Mouse (Mus musculus) neural tube, embryonic 12.5 days (tissue): ENCODE data around the gene Lman2l. TPM values are rescaled to one million over a fixed set of nuclear protein-coding genes. Genes with fewer than 3 reads are reported as not detected.

ENCODE experiments used
- ATAC-seq: fragments of 200-750 bp; cut with Nextera tagmentation; 2 replicates; pipeline ENCODE4 v1.8.0; 2017; ENCODE audit warnings: low read depth, mild to moderate bottlenecking, moderate TSS enrichment, moderate library complexity; ENCODE audit not compliant: low FRiP score
- H3K27ac ChIP-seq: fragments of 300-500 bp; sonication (generic); 2 replicates; pipeline ENCODE4 v1.5.1; 2016
- H3K27me3 ChIP-seq: fragments of 300-500 bp; sonication (generic); replicated peaks from 2 replicates; pipeline ENCODE4 v1.6.1; 2016; ENCODE audit warnings: mild to moderate bottlenecking
- H3K36me3 ChIP-seq: fragments of 300-500 bp; sonication (generic); 2 replicates; pipeline ENCODE4 v1.6.1; 2016; ENCODE audit warnings: mild to moderate bottlenecking
- H3K4me1 ChIP-seq: fragments of 300-500 bp; sonication (generic); 2 replicates; pipeline ENCODE4 v1.6.1; 2016
- H3K4me2 ChIP-seq: fragments of 300-500 bp; sonication (generic); replicated peaks from 2 replicates; pipeline ENCODE4 v1.6.1; 2016; ENCODE audit warnings: mild to moderate bottlenecking
- H3K4me3 ChIP-seq: fragments of 300-500 bp; sonication (generic); 2 replicates; pipeline ENCODE4 v1.5.1; 2016
- H3K9ac ChIP-seq: fragments of 300-500 bp; sonication (generic); 2 replicates; pipeline ENCODE4 v1.6.1; 2016; ENCODE audit warnings: mild to moderate bottlenecking
- H3K9me3 ChIP-seq: fragments of 300-500 bp; sonication (generic); 2 replicates; pipeline ENCODE4 v1.6.1; 2016; ENCODE audit warnings: mild to moderate bottlenecking
- WGBS: fragments of 180-500 bp; shearing (Covaris S2); methylation state at CpG from one replicate; pipeline ENCODE4 v1.1.7; 2016; 5-methylcytosine and 5-hydroxymethylcytosine counted together
- polyA plus RNA-seq: library from polyadenylated mRNA; unstranded; fragments of >200 nt; fragmentation: Nextera tagmentation; extraction: Ambion mirVana; gene quantifications from 2 replicates; pipeline ENCODE4 v1.2.1, GENCODE M21; 2016

The Lman2l gene
- polyA plus RNA-seq, 1 experiment from 2014 or later = 71.2 TPM

- 0 out of 2 replicates have a peak, but pooled peaks cover 5% of the 10 kb centered on the region for H3K4me1 ChIP-seq
- no peak overlapping the region for H3K27ac ChIP-seq
- H3K27me3 ChIP-seq = no peaks in the 10 kb centered on the region
- no peaks in the 10 kb centered on the region for H3K9me3 ChIP-seq
- 92% methylated on average over 5 of the region's 5 CpGs for WGBS
- no peak for ATAC-seq
- no peak overlapping the region for H3K9ac ChIP-seq
- H3K36me3 ChIP-seq = peaks cover 9% of the 10 kb centered on the region; the same call in 1 of the 2 replicates
- no peak overlapping the region for H3K4me3 ChIP-seq
- H3K4me2 ChIP-seq = no peak overlapping the region
Measured at GRCm38 (mm10) chr1:36446841-36447240, 1.8 kb upstream of the Lman2l start.

- Histone ChIP-seq H3K4me3 (no peak overlapping the region), H3K27ac (no peak overlapping the region), H3K4me2 (no peak overlapping the region), H3K27me3 (no peaks in the 10 kb centered on the region), H3K4me1 (0 out of 2 replicates have a peak, but pooled peaks cover 5% of the 10 kb centered on the region), H3K36me3 (peaks cover 12% of the 10 kb centered on the region; the same call in 1 of the 2 replicates), H3K9me3 (no peaks in the 10 kb centered on the region), H3K9ac (no peak overlapping the region)
- 88% methylated on average over 5 of the region's 5 CpGs for WGBS
- ATAC-seq = no peak
Measured at GRCm38 (mm10) chr1:36446106-36446824, 1.2 kb upstream of the Lman2l start.

- WGBS = 44% methylated on average over 8 of the region's 8 CpGs
- no peak overlapping the region for H3K27ac ChIP-seq
- no peak overlapping the region for H3K4me2 ChIP-seq
- no peaks in the 10 kb centered on the region for H3K9me3 ChIP-seq
- 0 out of 2 replicates have a peak, but pooled peaks cover 5% of the 10 kb centered on the region for H3K4me1 ChIP-seq
- H3K27me3 ChIP-seq = no peaks in the 10 kb centered on the region
- ATAC-seq = peak; percentile 48; the same call in 1 of the 2 replicates
- peaks cover 15% of the 10 kb centered on the region; the same call in 1 of the 2 replicates for H3K36me3 ChIP-seq
- no peak overlapping the region for H3K9ac ChIP-seq
- no peak overlapping the region for H3K4me3 ChIP-seq
Measured at GRCm38 (mm10) chr1:36445508-36445907, 437 bp upstream of the Lman2l start.

- 92% methylated on average over 4 of the region's 4 CpGs for WGBS
- Histone ChIP-seq H3K9ac (no peak overlapping the region), H3K4me1 (0 out of 2 replicates have a peak, but pooled peaks cover 5% of the 10 kb centered on the region), H3K9me3 (no peaks in the 10 kb centered on the region), H3K27ac (no peak overlapping the region), H3K36me3 (peaks cover 52% of the 10 kb centered on the region), H3K4me3 (no peak overlapping the region), H3K27me3 (no peaks in the 10 kb centered on the region), H3K4me2 (no peak overlapping the region)
- no peak for ATAC-seq
Measured at GRCm38 (mm10) chr1:36441101-36441500, 4.0 kb downstream of the Lman2l start.

GRCm38 (mm10) chr1:36437223-36437622 is 7.8 kb downstream of the Lman2l start:
- Histone ChIP-seq H3K27ac (no peak overlapping the region), H3K36me3 (peaks cover 79% of the 10 kb centered on the region), H3K9me3 (no peaks in the 10 kb centered on the region), H3K9ac (no peak overlapping the region), H3K4me3 (no peak overlapping the region), H3K4me1 (no peaks in the 10 kb centered on the region), H3K27me3 (no peaks in the 10 kb centered on the region), H3K4me2 (no peak overlapping the region)
- ATAC-seq = no peak
- WGBS = 97% methylated on average over 3 of the region's 3 CpGs

GRCm38 (mm10) chr1:36436515-36436914 is 8.6 kb downstream of the Lman2l start:
- Histone ChIP-seq H3K4me3 (no peak overlapping the region), H3K27me3 (no peaks in the 10 kb centered on the region), H3K9me3 (no peaks in the 10 kb centered on the region), H3K27ac (no peak overlapping the region), H3K4me1 (no peaks in the 10 kb centered on the region), H3K4me2 (no peak overlapping the region), H3K36me3 (peaks cover 82% of the 10 kb centered on the region), H3K9ac (no peak overlapping the region)
- no peak for ATAC-seq
- 93% methylated on average over 6 of the region's 6 CpGs for WGBS

GRCm38 (mm10) chr1:36435071-36435470 is 10.0 kb downstream of the Lman2l start:
- Histone ChIP-seq H3K4me2 (no peak overlapping the region), H3K27me3 (no peaks in the 10 kb centered on the region), H3K36me3 (peaks cover 88% of the 10 kb centered on the region), H3K27ac (no peak overlapping the region), H3K9me3 (no peaks in the 10 kb centered on the region), H3K4me1 (no peaks in the 10 kb centered on the region), H3K9ac (no peak overlapping the region), H3K4me3 (no peak overlapping the region)
- 83% methylated on average over 4 of the region's 4 CpGs for WGBS
- no peak for ATAC-seq

GRCm38 (mm10) chr1:36433616-36434015 is 11.5 kb downstream of the Lman2l start:
- H3K36me3 ChIP-seq = peaks cover 88% of the 10 kb centered on the region
- WGBS = 95% methylated on average over 3 of the region's 3 CpGs

GRCm38 (mm10) chr1:36432999-36433398 is 12.1 kb downstream of the Lman2l start:
- Histone ChIP-seq H3K4me1 (no peaks in the 10 kb centered on the region), H3K9me3 (no peaks in the 10 kb centered on the region), H3K9ac (no peak overlapping the region), H3K36me3 (peaks cover 88% of the 10 kb centered on the region), H3K4me2 (no peak overlapping the region), H3K27me3 (no peaks in the 10 kb centered on the region), H3K4me3 (no peak overlapping the region), H3K27ac (no peak overlapping the region)
- WGBS = 89% methylated on average over 4 of the region's 4 CpGs
- ATAC-seq = no peak

More at GRCm38 (mm10) chr1:36433616-36434015, 11.5 kb downstream of the Lman2l start:
- Histone ChIP-seq H3K4me2 (no peak overlapping the region), H3K9me3 (no peaks in the 10 kb centered on the region), H3K9ac (no peak overlapping the region), H3K4me1 (no peaks in the 10 kb centered on the region), H3K4me3 (no peak overlapping the region), H3K27ac (no peak overlapping the region), H3K27me3 (no peaks in the 10 kb centered on the region)
- ATAC-seq = no peak

GRCm38 (mm10) chr1:36429511-36429910 is 15.6 kb downstream of the Lman2l start:
- Histone ChIP-seq H3K4me2 (no peak overlapping the region), H3K27ac (no peak overlapping the region)
- 91% methylated on average over 2 of the region's 2 CpGs for WGBS

GRCm38 (mm10) chr1:36404531-36404930 is 40.5 kb downstream of the Lman2l start:
- Histone ChIP-seq H3K36me3 (no peaks in the 10 kb centered on the region), H3K4me2 (no peak overlapping the region), H3K27me3 (no peaks in the 10 kb centered on the region), H3K4me3 (no peak overlapping the region), H3K27ac (no peak overlapping the region), H3K4me1 (no peaks in the 10 kb centered on the region), H3K9me3 (no peaks in the 10 kb centered on the region), H3K9ac (no peak overlapping the region)
- WGBS = 91% methylated on average over 6 of the region's 6 CpGs
- ATAC-seq = no peak

More at GRCm38 (mm10) chr1:36429511-36429910, 15.6 kb downstream of the Lman2l start:
- H3K4me1 ChIP-seq = no peaks in the 10 kb centered on the region
- no peak for ATAC-seq
- no peak overlapping the region for H3K9ac ChIP-seq
- H3K9me3 ChIP-seq = no peaks in the 10 kb centered on the region
- H3K27me3 ChIP-seq = no peaks in the 10 kb centered on the region
- peaks cover 89% of the 10 kb centered on the region for H3K36me3 ChIP-seq
- H3K4me3 ChIP-seq = no peak overlapping the region

GRCm38 (mm10) chr1:36401509-36401908 is 43.6 kb downstream of the Lman2l start:
- H3K9ac ChIP-seq = no peak overlapping the region
- H3K4me1 ChIP-seq = no peaks in the 10 kb centered on the region
- no peaks in the 10 kb centered on the region for H3K9me3 ChIP-seq
- no peaks in the 10 kb centered on the region for H3K36me3 ChIP-seq
- ATAC-seq = no peak
- H3K27ac ChIP-seq = no peak overlapping the region
- H3K4me2 ChIP-seq = no peak overlapping the region
- no peak overlapping the region for H3K4me3 ChIP-seq
- 61% methylated on average over 4 of the region's 4 CpGs for WGBS
- no peaks in the 10 kb centered on the region for H3K27me3 ChIP-seq

GRCm38 (mm10) chr1:36397041-36397440 is 48.0 kb downstream of the Lman2l start:
- WGBS = 36% methylated on average over 6 of the region's 6 CpGs
- H3K27ac ChIP-seq = no peak overlapping the region
- H3K4me3 ChIP-seq = no peak overlapping the region
- H3K9ac ChIP-seq = no peak overlapping the region
- no peak for ATAC-seq
- no peaks in the 10 kb centered on the region for H3K27me3 ChIP-seq
- H3K4me1 ChIP-seq = no peaks in the 10 kb centered on the region
- H3K4me2 ChIP-seq = no peak overlapping the region
- no peaks in the 10 kb centered on the region for H3K9me3 ChIP-seq
- no peaks in the 10 kb centered on the region for H3K36me3 ChIP-seq
